Mouse (Mus musculus) ES-Bruce4 (cell line): ENCODE measurements at regions not wholly inside any gene's neighbourhood (a gene's known extent, or its start where the extent isn't known, plus 50 kb on each side); places are given as distances from the start of the nearest gene placed in this dataset.

ENCODE experiments used
- H3K27ac ChIP-seq: 2 replicates; pipeline ENCODE4 v1.5.1; 2012; ENCODE audit warnings: low read length, inconsistent platforms; ENCODE audit not compliant: insufficient read depth
- H3K27me3 ChIP-seq: 2 replicates; pipeline ENCODE4 v1.6.1; 2012; ENCODE audit warnings: mild to moderate bottlenecking, low read length, inconsistent platforms; ENCODE audit not compliant: control insufficient read depth, poor library complexity, insufficient read depth, severe bottlenecking
- H3K36me3 ChIP-seq: 2 replicates; pipeline ENCODE4 v1.6.1; 2012; ENCODE audit warnings: inconsistent platforms, mild to moderate bottlenecking, low read length, moderate library complexity; ENCODE audit not compliant: control insufficient read depth, poor library complexity, insufficient read depth, severe bottlenecking
- H3K4me1 ChIP-seq: one replicate; pipeline ENCODE4 v1.8.1; 2011; ENCODE audit warnings: low read length; ENCODE audit not compliant: control insufficient read depth, insufficient read depth
- H3K4me3 ChIP-seq: 2 replicates; pipeline ENCODE4 v1.5.1; 2011; ENCODE audit warnings: low read depth, mild to moderate bottlenecking, low read length
- H3K9ac ChIP-seq: 2 replicates; pipeline ENCODE4 v1.6.1; 2012; ENCODE audit warnings: low read depth, mild to moderate bottlenecking, inconsistent platforms; ENCODE audit not compliant: poor library complexity, severe bottlenecking
- H3K9me3 ChIP-seq: replicated peaks from 2 replicates; pipeline ENCODE4 v1.6.1; 2012; ENCODE audit warnings: mild to moderate bottlenecking, low read length, inconsistent platforms; ENCODE audit not compliant: control insufficient read depth, poor library complexity, insufficient read depth, severe bottlenecking
- CTCF ChIP-seq: IDR thresholded peaks from one replicate; pipeline ENCODE4 v1.8.1; 2011; ENCODE audit warnings: low read depth, low read length
- EP300 ChIP-seq: IDR thresholded peaks from 2 replicates; pipeline ENCODE4 v1.6.1; 2011; ENCODE audit warnings: low read depth, low read length; ENCODE audit not compliant: insufficient read depth
- POLR2A ChIP-seq: IDR thresholded peaks from one replicate; pipeline ENCODE4 v1.8.1; 2011; ENCODE audit warnings: low read length; ENCODE audit not compliant: insufficient read depth

DNA sequence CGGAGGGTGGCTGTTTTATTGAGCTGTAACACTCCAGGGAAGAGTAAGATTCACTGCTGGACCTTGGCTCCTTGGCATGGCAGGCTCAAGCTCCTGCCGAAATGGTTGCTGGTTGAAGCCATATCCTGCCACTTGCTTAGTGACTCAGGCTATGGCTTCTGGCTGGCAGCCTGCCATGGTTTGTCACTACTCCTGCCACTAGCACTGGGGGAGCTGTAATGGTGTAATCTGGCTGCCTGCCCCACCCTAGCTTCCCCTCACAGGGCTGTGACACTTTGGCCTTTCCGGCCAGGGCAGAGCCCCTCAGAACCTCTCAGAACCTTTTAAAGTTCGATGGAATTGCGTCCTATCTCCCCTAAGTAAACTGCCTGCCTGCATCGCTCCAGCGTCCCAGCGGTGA lies 424.9 kb downstream of the Prim2 start:
- no peak overlapping the region for H3K4me3 ChIP-seq
- no peak for TF ChIP-seq POLR2A
- no peak for TF ChIP-seq EP300
- TF ChIP-seq CTCF = no peak

DNA sequence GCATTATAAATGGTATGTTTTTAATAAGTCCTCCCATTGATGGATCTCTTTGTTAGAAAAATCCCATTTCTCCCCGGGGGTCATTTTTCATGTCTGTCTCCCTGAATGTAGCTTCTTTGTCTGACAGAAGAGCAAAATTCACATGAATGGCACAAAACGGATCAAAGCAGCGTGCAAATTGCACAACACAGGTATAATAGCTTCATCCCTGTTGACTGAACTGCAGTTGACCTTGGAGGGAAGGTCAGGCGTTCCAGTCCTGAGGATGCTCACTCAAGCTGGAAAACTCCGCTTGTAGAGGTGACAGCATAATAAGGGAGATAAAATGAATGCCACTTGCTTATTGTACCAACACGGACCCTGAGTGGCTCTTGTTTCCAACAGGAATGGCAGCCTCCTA lies 446.6 kb downstream of the Prim2 start:
- TF ChIP-seq EP300 (no peak), CTCF (no peak), POLR2A (no peak)
- H3K9ac ChIP-seq = no peak overlapping the region
- no peaks in the 10 kb centered on the region for H3K27me3 ChIP-seq
- H3K27ac ChIP-seq = no peak overlapping the region
- H3K9me3 ChIP-seq = no peaks in the 10 kb centered on the region
- H3K36me3 ChIP-seq = no peaks in the 10 kb centered on the region
- no peak overlapping the region for H3K4me3 ChIP-seq
- no peaks in the 10 kb centered on the region for H3K4me1 ChIP-seq

More for the DNA sequence above, 424.9 kb downstream of the Prim2 start:
- no peaks in the 10 kb centered on the region for H3K4me1 ChIP-seq
- H3K27ac ChIP-seq = no peak overlapping the region
- no peaks in the 10 kb centered on the region for H3K9me3 ChIP-seq
- H3K36me3 ChIP-seq = no peaks in the 10 kb centered on the region
- no peak overlapping the region for H3K9ac ChIP-seq
- no peaks in the 10 kb centered on the region for H3K27me3 ChIP-seq

DNA sequence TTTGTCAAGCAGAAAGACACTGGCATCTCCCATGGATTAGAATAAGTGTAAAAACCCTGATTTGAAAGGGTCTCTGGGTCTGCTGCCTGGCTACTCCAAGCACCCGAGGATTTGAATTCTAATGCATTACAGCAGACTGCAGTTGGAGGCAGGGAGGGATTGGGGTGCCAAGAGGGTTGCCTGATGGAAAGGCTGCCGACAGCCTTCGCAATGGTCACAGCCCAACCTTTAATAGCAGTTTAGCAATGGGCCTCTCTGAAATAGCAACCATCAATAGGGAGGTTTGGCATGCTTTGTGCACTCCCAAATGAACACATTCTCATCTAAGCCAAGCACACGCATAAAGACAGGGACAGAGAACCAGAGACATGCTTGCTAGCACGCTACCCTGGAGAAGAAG lies 454.8 kb downstream of the Prim2 start:
- Histone ChIP-seq H3K36me3 (no peaks in the 10 kb centered on the region), H3K9ac (no peak overlapping the region), H3K27ac (no peak overlapping the region), H3K9me3 (no peaks in the 10 kb centered on the region), H3K4me1 (no peaks in the 10 kb centered on the region), H3K4me3 (no peak overlapping the region), H3K27me3 (no peaks in the 10 kb centered on the region)
- TF ChIP-seq CTCF (no peak), POLR2A (no peak), EP300 (no peak)

DNA sequence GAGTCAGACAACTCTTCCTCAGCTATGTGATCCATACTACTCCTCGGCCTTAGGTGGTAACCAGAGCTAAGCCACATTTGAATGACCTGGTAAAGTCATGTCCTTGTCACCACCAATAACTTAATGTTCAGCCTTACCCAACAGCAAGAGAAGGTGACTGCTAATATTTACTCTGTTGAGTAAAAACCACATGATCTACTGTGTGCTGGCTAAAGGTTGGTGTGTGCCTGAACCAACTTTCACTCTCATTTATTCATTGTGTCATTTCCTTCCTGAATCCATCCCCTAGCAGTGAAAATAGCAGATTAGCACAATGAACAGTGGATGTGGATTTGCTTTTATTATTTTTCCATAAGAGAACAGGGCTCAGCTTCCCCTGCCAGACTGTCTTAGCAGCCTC lies 455.2 kb downstream of the Prim2 start:
- Histone ChIP-seq H3K27me3 (no peaks in the 10 kb centered on the region), H3K36me3 (no peaks in the 10 kb centered on the region)
- TF ChIP-seq CTCF = no peak
- no peak for TF ChIP-seq EP300
- TF ChIP-seq POLR2A = no peak

DNA sequence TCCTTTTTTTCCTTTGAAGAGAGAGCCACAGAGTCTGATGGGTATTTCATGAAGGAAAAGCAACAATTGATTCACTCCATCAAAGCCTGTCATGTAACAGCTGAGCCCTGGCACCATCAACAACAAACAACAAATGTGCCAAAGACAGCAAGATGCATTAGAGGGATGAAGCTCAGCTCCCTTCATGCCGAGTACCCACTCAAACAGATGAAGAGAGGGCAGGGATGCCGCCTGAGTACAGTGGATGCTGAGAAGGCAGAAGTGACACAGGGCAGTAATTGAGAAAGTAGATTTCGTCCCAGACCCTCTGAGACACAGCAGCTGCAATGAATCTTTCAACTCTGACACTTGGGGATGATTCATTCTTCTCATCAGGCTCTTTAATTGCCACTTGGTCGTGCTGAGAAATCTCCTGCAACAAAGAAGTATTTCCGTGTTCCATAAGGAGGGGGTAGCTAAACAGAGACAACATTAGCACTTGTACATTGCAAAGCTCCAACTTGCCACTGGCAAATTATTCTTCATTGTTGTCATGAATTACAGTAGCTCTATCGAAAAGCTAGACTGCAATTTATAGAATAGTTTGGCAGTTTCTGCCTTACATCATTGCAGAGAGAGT lies 467.9 kb downstream of the Prim2 start:
- TF ChIP-seq POLR2A (no peak), EP300 (no peak), CTCF (no peak)
- H3K9me3 ChIP-seq = 0 out of 2 replicates have a peak, but pooled peaks cover 3% of the 10 kb centered on the region
- no peak overlapping the region for H3K27ac ChIP-seq
- H3K9ac ChIP-seq = no peak overlapping the region
- no peaks in the 10 kb centered on the region for H3K36me3 ChIP-seq
- no peaks in the 10 kb centered on the region for H3K4me1 ChIP-seq
- H3K27me3 ChIP-seq = no peaks in the 10 kb centered on the region
- H3K4me3 ChIP-seq = no peak overlapping the region

More for the DNA sequence above, 455.2 kb downstream of the Prim2 start:
- no peak overlapping the region for H3K4me3 ChIP-seq
- no peaks in the 10 kb centered on the region for H3K4me1 ChIP-seq
- H3K9me3 ChIP-seq = no peaks in the 10 kb centered on the region
- H3K9ac ChIP-seq = no peak overlapping the region
- H3K27ac ChIP-seq = no peak overlapping the region

DNA sequence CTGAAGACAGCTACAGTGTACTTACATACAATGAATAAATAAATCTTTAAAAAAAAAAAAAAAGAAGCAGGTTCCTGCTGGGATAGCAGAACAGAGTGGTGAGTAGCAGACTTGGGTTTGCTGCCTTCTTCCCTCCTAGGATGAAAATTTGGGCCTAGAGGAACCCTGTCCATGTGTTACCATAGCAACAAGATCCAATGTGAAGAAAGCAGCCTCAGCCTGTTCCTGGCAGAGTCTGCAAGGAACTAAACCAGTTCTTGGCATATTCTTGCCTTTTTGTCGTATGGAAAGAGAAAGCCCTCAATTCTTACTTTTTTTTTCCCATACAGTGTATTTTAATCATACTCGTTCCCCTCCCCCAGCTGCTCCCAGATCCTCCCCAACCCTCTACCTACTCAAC lies 474.5 kb downstream of the Prim2 start:
- Histone ChIP-seq H3K4me3 (no peak overlapping the region), H3K9me3 (no peaks in the 10 kb centered on the region), H3K9ac (no peak overlapping the region), H3K27ac (no peak overlapping the region), H3K36me3 (no peaks in the 10 kb centered on the region), H3K4me1 (no peaks in the 10 kb centered on the region), H3K27me3 (no peaks in the 10 kb centered on the region)
- TF ChIP-seq POLR2A (no peak), EP300 (no peak), CTCF (no peak)
